Mouse (Mus musculus): ENCODE measurements at regions not wholly inside any gene's neighbourhood (a gene's known extent, or its start where the extent isn't known, plus 50 kb on each side); places are given as distances from the start of the nearest gene placed in this dataset.

GRCm38 (mm10) chr15:36378640-36379039 is 628.9 kb downstream of the Zfp706 start:
- no peak for ATAC-seq

DNA sequence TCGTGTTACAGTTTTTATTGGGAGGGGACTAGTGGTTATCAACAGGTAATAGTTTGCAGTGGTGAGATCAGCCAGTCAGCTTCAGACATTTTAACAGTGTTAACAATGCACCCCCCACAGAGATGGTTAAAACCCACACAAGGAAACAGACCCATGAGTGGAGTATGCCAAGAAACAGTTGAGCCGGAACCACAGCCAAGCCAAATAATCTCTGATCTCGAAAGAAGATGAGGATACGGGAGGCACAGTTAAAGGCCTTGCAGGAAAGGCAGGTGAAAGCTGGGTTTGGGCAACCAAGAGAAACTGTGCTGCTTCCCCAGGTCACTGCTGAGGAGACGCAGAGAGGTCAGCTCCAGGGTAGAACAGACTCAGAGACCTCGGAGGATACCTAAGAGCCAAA is 631.0 kb downstream of the Zfp706 start:
- no peak for ATAC-seq

- no peak for ATAC-seq
Measured at GRCm38 (mm10) chr15:36375549-36375885, 632.1 kb downstream of the Zfp706 start.

GRCm38 (mm10) chr15:36374732-36375548 is 632.6 kb downstream of the Zfp706 start:
- peak; percentile 78 for ATAC-seq

- peak; percentile 3 for ATAC-seq
Measured at GRCm38 (mm10) chr15:36373900-36374611, 633.5 kb downstream of the Zfp706 start.

DNA sequence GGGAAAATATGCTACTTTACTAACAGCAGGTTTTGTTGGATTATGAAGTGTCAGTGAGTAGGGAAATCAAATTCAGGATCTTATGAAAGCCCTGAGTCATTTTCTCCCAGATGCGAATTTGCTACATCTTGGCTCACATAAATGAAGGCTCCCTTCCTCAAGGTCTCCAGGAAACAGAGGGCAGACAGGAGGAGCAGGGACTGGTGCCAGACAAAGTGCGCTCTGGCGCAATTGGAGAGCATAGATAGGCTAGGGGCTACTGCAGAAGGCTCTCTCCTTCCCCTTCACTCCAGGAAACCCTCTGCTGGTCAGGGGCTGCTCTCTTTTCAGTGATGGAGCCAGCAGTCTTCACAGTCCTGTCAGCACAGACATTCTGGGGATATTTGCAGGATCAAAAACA is 634.1 kb downstream of the Zfp706 start:
- ATAC-seq, result no peak

GRCm38 (mm10) chr15:36371382-36371781 is 636.2 kb downstream of the Zfp706 start:
- no peak for ATAC-seq

DNA sequence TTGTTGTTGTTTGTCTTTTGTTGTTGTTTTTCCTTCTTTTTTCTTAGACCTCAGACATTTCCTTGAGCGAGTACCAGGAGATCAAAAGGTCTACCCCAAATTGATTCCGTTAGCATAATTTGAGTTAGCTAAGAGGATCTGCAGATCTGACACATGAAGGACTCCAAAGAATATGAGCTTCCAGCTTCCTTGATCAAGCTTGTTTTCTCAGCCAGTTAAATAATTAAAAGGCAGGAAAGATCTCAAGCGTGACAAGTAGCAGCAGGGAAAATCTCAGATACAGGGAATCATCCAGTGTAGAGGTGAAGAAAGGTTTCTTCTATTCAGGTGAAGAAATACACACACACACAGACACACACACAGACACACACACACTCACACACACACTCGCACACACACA is 636.7 kb downstream of the Zfp706 start:
- no peak for ATAC-seq

DNA sequence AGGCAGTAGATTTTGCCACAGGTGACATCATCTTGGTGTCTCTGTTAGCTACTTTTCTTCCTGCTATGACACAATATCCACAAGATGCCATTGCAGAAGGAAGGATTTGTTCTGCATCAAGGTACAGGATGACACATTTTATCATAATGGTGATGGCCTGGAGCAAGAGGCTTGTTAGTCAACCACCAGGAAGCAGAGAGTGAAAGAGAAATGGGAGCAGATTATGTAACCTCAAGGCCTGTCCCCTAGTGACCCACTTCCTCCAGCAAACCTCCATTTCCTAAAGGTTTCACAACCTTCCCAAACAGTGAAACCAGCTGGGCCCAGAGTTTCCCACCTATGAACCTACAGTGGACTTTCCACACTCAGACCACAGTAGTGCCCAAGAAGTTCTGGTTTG is 640.3 kb downstream of the Zfp706 start:
- no peak for ATAC-seq

DNA sequence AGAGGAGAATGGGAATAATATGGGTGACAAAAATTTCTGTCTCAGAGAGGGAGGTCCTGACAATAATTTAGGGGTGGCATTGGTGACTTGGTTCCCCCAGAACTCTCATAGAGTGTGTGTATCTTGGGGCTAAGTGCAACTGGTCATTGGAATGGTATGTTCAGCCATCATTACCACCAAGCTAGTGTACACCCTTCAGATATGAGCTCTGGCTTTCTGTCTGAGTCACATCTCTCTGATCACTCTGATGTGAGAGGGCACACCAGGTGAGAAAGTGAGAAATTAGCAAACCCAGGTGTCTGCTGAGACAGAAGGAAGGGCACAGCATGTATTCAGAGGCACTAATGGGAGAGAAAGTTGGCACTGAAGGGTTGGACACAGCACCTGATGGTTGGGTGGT is 642.8 kb downstream of the Zfp706 start:
- ATAC-seq, result no peak

- ATAC-seq, result peak; percentile 85
Measured at GRCm38 (mm10) chr15:36364062-36364461, 643.5 kb downstream of the Zfp706 start.

GRCm38 (mm10) chr15:36362911-36363565 is 644.5 kb downstream of the Zfp706 start:
- ATAC-seq, result no peak

- peak; percentile 18 for ATAC-seq
Measured at GRCm38 (mm10) chr15:36361522-36362148, 645.9 kb downstream of the Zfp706 start.

DNA sequence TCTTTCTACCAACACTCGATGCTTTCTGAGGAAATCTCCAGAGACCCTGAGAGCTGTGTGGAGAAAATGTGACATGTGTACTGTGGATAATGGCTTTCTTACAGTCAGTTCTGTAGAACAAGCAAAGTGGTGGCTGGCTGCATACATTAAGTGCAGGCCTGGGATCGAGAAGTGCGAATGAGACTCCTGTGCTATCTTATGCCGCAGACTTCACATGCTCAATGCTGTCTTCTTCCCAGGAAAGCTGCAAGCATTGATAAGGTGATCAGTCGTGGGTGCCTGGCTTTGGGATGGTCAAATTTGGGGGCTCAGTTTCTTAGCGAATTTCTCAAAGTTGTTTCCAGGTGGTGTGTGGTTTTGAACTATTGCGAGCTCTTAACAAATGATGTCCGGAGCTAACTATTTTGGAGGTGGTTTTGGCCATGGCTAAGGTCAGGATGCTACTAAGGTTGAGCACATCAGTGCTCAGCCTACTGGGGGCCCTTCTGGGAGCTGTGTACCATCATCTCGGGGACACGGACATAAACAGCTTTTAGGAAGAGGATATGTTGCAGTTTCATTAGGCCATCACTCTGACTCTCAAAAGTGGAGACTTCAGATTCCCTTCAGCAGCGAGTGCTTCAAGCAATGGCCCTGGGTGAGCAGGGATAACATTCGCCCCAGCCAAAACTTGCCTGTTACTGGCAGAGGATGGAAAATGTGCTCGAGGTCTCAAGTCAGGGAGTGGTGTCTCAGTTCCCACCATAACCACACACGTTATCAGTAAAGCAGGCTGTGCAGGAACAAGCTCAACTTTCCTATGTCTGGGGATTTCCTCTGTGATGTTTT is 646.7 kb downstream of the Zfp706 start:
- peak; percentile 48 for ATAC-seq

DNA sequence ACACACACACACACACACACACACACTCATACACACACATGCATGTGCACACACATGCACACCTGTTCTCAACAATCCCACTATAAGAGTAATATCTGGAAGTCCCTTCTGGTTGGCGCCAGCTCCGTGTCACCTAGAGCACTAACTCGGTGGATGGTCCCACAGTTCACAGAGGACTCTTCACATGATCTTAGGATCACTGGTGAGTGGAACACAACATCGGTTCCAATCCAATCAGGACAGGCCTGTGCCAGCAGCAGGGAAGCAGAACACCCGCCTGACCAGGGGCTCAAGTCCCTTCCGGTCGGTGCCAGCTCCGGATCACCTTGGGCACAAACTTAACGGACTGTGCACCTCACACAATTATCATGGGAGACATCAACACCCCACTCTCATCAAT is 651.7 kb downstream of the Zfp706 start:
- ATAC-seq, result no peak

DNA sequence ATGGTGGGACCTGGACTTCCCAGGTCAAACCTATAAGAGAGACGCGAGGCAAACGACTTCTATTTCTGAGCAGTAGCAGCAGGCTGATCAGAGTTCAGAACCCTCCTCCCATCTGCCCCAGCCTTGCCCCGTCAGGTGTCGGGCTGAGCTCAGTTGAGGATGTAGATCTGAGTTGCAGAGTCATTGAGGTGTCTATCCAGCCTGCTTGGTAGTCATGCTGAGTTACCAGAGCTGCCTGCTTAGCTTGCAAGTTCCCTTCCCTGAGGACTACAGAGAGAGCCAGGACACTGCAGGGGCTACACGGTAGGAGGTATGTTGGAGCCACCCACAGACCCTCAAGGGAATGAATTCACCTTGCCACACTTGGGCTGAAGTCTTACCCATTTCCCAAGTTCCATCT is 653.0 kb downstream of the Zfp706 start:
- no peak for ATAC-seq

DNA sequence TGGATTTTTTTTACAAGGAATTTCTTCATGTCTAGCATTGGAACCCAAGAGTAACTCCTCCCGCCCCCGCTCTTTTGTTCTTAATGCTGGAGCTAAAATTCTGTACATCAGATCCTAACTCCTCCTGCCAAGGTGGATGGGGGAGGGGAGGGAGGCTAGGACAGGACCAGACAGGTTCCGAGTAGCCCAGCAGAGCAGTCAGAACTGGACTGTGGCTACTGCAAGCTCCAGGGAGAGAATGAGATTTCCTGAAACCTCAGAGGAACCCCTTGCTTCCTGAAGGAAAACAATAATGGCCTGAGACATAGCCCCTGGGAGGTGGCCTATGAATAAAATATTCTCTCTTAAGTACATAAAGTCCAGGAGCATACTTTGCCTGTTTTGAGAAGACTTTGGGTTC is 653.8 kb downstream of the Zfp706 start:
- no peak for ATAC-seq

DNA sequence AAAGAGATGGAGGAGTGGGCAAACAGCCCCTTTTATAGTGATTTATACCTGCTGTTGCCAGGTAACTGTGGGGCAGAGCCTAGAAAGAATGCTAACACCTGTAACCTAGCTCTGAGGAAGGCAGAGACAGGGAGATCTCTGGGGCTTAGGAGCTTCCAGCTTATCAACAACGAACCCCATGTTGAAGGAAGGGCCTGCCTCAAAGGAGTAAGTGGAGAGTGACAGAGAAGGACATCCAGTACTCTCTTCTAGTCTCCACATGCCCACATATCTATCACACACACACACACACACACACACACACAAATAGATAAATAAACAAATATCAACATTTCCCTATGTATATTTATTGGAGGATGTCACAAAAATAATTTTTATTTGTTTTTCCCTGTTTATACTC is 654.6 kb downstream of the Zfp706 start:
- no peak for ATAC-seq

DNA sequence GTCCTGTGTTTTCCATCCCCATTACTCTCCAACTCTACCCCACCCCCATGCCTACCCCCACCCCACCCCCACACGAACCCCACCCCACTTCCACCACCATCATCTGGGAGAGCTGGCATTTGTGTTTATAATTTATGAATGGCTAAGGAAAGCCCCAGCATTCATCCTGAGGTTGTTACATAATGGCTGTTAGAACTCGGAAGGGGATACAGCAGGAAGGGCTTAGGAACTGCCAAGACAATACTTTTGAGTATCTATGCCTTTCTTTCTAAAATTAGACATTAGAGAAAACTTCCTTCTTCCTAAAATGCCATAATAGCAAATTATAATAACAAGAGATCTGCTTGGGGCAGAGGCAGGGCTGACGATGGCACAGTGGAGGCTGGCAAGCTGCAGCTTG is 655.9 kb downstream of the Zfp706 start:
- no peak for ATAC-seq

- no peak for ATAC-seq
Measured at GRCm38 (mm10) chr15:36348348-36348747, 659.2 kb downstream of the Zfp706 start.

DNA sequence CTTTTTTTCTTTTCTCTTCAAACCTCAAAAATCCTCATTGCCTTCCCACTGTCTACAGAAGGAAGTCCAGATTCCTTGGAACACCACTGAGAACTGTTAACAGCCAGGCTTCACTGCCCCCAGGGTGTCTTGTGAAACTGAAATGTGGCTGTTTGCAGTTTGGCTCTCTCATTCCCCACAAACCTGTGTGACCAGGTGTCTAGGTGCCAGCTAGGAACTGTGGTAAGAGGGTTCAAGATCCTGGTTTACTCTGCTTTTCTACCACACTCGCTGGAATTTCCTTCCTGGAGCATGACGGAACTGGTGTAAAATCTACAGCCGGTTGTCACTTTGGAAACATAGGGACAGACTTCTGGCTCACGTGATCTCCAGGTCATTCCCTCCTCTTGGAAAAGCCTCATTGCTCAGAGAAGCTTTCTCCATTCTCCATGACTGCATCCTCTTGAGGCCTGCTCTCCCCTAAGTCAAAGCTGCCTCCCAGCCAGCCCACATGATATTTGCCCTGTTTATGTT is 660.2 kb downstream of the Zfp706 start:
- ATAC-seq, result no peak

- peak; percentile 98 for ATAC-seq
Measured at GRCm38 (mm10) chr15:36346126-36346525, 661.4 kb downstream of the Zfp706 start.

Data from activated CD4-positive, CD25-positive, alpha-beta regulatory T cell, adult 4 months (primary cell).